Mouse (Mus musculus) kidney, postnatal 0 days (tissue): ENCODE measurements around the gene Acap3. TPM values are rescaled to one million over a fixed set of nuclear protein-coding genes. Genes with fewer than 3 reads are reported as not detected.

Experiments used
- ATAC-seq: fragments of 200-750 bp; cut with Nextera tagmentation; replicated peaks from 2 replicates; pipeline ENCODE4 v1.8.0; 2017; ENCODE audit warnings: low read depth, moderate number of reproducible peaks, moderate TSS enrichment, moderate library complexity; ENCODE audit not compliant: low FRiP score
- DNase-seq: peaks from one replicate; pipeline ENCODE4 v3.0.0-alpha.2; 2016; ENCODE audit warnings: low spot score
- H3K27ac ChIP-seq: fragments of 300-500 bp; sonication (generic); 2 replicates; pipeline ENCODE4 v1.5.1; 2014; ENCODE audit warnings: mild to moderate bottlenecking
- H3K27me3 ChIP-seq: fragments of 300-500 bp; sonication (generic); 2 replicates; pipeline ENCODE4 v1.6.1; 2014; ENCODE audit warnings: low read length, mixed read lengths; ENCODE audit not compliant: insufficient read depth
- H3K36me3 ChIP-seq: fragments of 300-500 bp; sonication (generic); 2 replicates; pipeline ENCODE4 v1.6.1; 2014; ENCODE audit warnings: low read length, mixed read lengths; ENCODE audit not compliant: insufficient read depth
- H3K4me1 ChIP-seq: fragments of 300-500 bp; sonication (generic); replicated peaks from 2 replicates; pipeline ENCODE4 v1.6.1; 2014; ENCODE audit warnings: antibody characterized with exemption, low read length, mixed read lengths; ENCODE audit not compliant: insufficient read depth
- H3K4me2 ChIP-seq: fragments of 300-500 bp; sonication (generic); 2 replicates; pipeline ENCODE4 v1.6.1; 2014; ENCODE audit warnings: mild to moderate bottlenecking, low read length, moderate library complexity, mixed read lengths
- H3K4me3 ChIP-seq: fragments of 300-500 bp; sonication (generic); replicated peaks from 2 replicates; pipeline ENCODE4 v1.5.1; 2014; ENCODE audit warnings: low read depth, low read length
- H3K9ac ChIP-seq: fragments of 300-500 bp; sonication (generic); 2 replicates; pipeline ENCODE4 v1.6.1; 2014; ENCODE audit warnings: low read depth, low read length
- H3K9me3 ChIP-seq: fragments of 300-500 bp; sonication (generic); replicated peaks from 2 replicates; pipeline ENCODE4 v1.6.1; 2016; ENCODE audit warnings: low read length, inconsistent platforms, mixed read lengths
- CTCF ChIP-seq: IDR thresholded peaks from 2 replicates; pipeline ENCODE4 v1.5.1; 2016; ENCODE audit warnings: antibody characterized with exemption, low read depth, mild to moderate bottlenecking, moderate library complexity
- WGBS: fragments of 180-500 bp; shearing (Covaris S2); extraction: QIAGEN DNeasy Blood & Tissue Kit; methylation state at CpG from one replicate; pipeline ENCODE4 v1.1.7; 2014; 5-methylcytosine and 5-hydroxymethylcytosine counted together
- polyA plus RNA-seq: library from polyadenylated mRNA; unstranded; fragments of >200 nt; fragmentation: Nextera tagmentation; extraction: Ambion mirVana; gene quantifications from 2 replicates; pipeline ENCODE4 v1.2.1, GENCODE M21; 2015

Acap3 gene
- polyA plus RNA-seq, 1 experiment from 2014 or later: 8.2 TPM

DNA sequence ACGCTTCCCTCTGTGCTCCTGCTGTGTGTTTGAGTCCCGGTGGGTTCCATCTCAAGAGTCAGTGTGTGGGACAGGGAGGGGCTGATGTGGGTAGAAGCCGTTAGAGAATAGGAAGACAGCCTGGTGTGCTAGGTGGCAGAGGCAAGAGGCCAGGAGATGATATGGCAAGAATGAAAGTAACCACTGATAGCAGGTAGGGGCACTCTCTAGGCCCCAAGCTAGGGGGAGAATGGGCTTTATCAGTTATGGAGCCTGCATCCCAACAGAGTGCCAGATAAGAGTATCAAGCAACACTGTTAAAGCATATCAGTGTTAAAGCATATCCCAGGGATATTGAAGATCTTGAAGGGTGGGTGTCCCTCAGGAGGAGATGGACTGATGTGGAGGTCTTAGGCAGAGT is 34.7 kb upstream of the Acap3 start:
- H3K4me2 ChIP-seq: no peak overlapping the region
- H3K27me3 ChIP-seq: no peaks in the 10 kb centered on the region
- H3K36me3 ChIP-seq: peaks cover 54% of the 10 kb centered on the region
- H3K9ac ChIP-seq: no peak overlapping the region
- H3K4me1 ChIP-seq: no peaks in the 10 kb centered on the region
- WGBS: 77% methylated on average over 3 of the region's 3 CpGs
- H3K9me3 ChIP-seq: no peaks in the 10 kb centered on the region
- no peak overlapping the region for H3K4me3 ChIP-seq
- DNase-seq: no peak
- H3K27ac ChIP-seq: no peak overlapping the region
- no peak for TF ChIP-seq CTCF
- no peak for ATAC-seq

DNA sequence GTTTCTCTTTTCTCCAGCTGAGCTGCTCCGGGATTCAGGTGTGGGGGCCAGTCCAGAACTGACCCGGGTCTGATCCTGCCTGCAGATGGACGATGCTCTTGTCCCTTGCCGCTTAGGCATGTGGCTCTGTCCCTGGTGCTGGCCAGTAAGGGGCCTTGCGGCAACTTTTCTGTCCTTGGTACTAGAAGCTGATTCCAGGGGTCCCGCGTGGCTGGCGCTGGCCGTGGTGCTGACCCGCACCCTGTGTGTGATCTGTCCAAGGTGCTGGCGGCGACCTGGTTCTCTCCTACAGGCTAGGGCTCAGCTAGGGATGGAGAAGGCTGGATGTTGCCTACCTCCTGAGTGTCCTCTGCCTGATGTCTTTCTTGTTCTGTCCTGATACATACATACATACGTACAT is 32.3 kb upstream of the Acap3 start:
- WGBS: 13% methylated on average over 13 of the region's 13 CpGs
- no peak; the same call in 1 of the 2 replicates for TF ChIP-seq CTCF
- H3K9me3 ChIP-seq: no peaks in the 10 kb centered on the region
- H3K4me3 ChIP-seq: no peak overlapping the region
- H3K4me2 ChIP-seq: no peak overlapping the region
- peak; percentile 89 for DNase-seq
- H3K27me3 ChIP-seq: no peaks in the 10 kb centered on the region
- H3K9ac ChIP-seq: no peak overlapping the region
- no peak overlapping the region for H3K27ac ChIP-seq
- ATAC-seq: peak; percentile 29; the same call in 1 of the 2 replicates
- H3K4me1 ChIP-seq: no peaks in the 10 kb centered on the region
- H3K36me3 ChIP-seq: peaks cover 46% of the 10 kb centered on the region

DNA sequence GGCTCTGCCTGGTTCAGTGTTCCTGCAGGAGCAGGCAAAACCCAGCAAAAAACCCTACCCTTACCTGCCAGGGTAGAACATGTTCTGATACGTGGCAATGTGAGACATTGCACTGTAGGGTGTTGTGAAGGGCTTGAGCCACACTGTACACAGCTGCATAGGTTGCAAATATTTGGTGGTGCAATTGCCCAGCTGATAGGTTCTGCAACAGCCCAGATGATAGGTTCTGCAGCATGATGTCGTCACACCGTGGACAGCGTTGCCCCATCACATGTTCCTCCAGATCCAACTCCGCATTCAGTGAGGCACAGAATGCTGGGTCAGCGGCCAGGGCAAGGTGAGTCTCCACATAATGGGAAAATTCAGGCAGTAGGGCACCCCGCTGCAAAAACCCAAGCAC is 29.8 kb upstream of the Acap3 start:
- no peaks in the 10 kb centered on the region for H3K27me3 ChIP-seq
- no peak overlapping the region for H3K9ac ChIP-seq
- no peaks in the 10 kb centered on the region for H3K9me3 ChIP-seq
- no peak for TF ChIP-seq CTCF
- H3K36me3 ChIP-seq: peaks cover 28% of the 10 kb centered on the region
- no peak overlapping the region for H3K4me3 ChIP-seq
- DNase-seq: no peak
- WGBS: 90% methylated on average over 7 of the region's 7 CpGs
- H3K4me2 ChIP-seq: no peak overlapping the region
- H3K27ac ChIP-seq: no peak overlapping the region
- H3K4me1 ChIP-seq: no peaks in the 10 kb centered on the region
- no peak for ATAC-seq

DNA sequence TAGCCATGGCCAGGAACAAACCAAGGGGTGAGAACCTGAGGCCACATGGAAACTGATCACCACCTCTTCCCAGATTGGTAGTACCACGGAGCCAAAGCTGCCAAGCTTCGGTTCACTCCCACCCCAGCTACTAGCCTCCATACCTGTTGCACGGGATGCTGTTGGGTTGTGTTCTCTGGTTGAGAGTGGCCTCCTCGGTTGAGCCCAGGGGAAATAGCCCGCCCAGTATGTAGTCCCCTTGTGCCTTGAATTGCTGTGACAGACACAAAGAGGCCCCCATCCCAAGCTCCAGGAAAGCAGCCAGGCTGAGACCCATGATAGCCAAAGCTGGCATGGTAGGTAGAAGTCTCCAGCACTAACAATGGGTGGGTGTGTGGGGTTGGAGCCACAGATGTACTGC is 28.6 kb upstream of the Acap3 start, which contains the start of gene Tas1r3:
TSS of gene Tas1r3 (minus strand) at position 362 of the 400 bp plus-strand sequence.
- H3K27me3 ChIP-seq: no peaks in the 10 kb centered on the region
- no peak within 1 kb of the TSS for H3K27ac ChIP-seq
- peaks cover 18% of the 10 kb centered on the region for H3K36me3 ChIP-seq
- H3K4me1 ChIP-seq: no peaks in the 10 kb centered on the region
- no peak within 1 kb of the TSS for H3K4me3 ChIP-seq
- H3K4me2 ChIP-seq: no peak within 1 kb of the TSS
- 80% methylated on average over 5 of the region's 5 CpGs for WGBS
- H3K9me3 ChIP-seq: no peaks in the 10 kb centered on the region
- ATAC-seq (no peak), DNase-seq (no peak)
- no peak within 1 kb of the TSS for H3K9ac ChIP-seq
- TF ChIP-seq CTCF: no peak

DNA sequence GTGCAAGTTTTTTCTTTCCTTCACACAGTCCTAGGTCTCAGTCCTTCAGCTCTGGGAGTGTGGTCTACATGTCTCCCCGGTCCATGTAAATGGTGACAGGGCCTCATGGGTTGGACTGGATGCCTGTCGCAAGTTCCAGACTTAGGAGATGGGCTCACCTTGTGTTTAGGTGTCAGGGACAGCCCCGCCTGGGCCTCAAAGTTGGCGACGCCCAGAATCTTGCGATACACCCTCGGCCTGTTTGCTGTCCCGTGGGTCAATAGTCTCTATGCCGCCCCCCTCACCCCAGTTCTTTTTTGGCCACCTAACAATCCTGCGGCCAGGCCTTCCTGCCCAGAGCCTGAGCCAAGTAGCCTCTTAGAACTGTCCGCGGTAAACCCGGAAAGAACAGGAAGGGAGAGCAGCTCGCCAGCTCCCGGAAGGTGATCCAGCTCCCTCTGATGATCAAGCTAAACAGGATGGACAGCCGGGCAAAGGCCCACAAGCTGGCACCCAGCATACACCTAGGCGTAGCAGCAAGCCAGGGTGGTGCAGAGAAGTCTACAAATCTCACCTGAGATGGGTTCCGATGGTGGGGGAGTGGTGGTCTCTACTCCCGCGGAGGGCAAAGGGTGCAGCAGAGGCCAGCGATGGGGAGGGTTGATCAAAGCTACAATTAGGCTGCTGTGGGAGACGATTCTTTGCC is 22.9 kb upstream of the Acap3 start:
- Histone ChIP-seq H3K27ac (peak overlapping the region; percentile 36; the same call in 1 of the 2 replicates), H3K4me1 (0 out of 2 replicates have a peak, but pooled peaks cover 6% of the 10 kb centered on the region), H3K27me3 (no peaks in the 10 kb centered on the region), H3K9me3 (no peaks in the 10 kb centered on the region), H3K4me2 (peak overlapping the region; percentile 86), H3K36me3 (peaks cover 18% of the 10 kb centered on the region), H3K9ac (peak overlapping the region; percentile 74), H3K4me3 (peak overlapping the region; percentile 72)
- TF ChIP-seq CTCF: no peak
- WGBS: 9% methylated on average over 22 of the region's 22 CpGs
- peak; percentile 31 for ATAC-seq
- DNase-seq: no peak

DNA sequence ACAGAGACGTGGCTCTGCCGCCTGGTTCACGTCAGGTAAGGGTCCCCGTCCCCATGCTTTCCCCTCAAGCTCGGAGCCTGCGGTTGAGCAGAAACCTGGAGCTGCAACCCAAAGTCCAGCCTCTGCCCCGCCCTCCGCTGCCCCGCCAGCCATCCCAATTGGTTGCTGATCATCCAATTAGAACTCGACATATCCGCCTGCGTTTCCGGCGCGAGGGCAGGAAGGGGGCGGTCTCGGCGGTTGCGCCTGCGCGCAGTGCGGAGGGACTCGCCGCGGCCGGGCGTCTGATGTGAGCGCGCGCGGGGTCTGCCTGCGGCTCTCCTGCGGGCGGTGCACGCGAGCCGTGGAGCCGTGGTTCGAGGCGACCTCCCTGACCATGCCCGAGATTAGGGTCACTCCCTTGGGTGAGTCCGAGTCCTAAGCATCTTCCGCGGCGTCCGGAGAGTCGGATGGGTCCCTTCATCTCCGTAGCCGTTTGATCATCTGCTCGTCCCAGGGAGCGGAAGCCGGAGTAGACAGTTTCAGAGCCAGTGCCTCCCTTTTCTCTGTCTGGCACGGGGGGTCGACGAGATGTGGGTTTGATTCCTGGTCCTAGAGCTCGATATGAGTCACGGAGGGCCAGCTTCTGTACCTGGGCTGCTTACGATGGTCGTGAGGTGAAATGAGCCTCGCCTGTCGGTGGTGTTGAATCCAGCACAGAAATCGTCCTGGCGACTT is 22.1 kb upstream of the Acap3 start, which contains the start of the genes Cptp and Ints11:
TSS of gene Cptp (minus strand) at position 124 of the 717 bp plus-strand sequence.
TSS of gene Ints11 (plus strand) at position 230 of the 717 bp plus-strand sequence.
- under 1% methylated on average over 63 of the region's 63 CpGs for WGBS
- Histone ChIP-seq H3K4me3 (peak within 1 kb of the TSS; percentile 72), H3K9me3 (no peaks in the 10 kb centered on the region), H3K27ac (peak within 1 kb of the TSS; percentile 36; the same call in 1 of the 2 replicates), H3K36me3 (peaks cover 20% of the 10 kb centered on the region), H3K4me2 (peak within 1 kb of the TSS; percentile 86), H3K4me1 (0 out of 2 replicates have a peak, but pooled peaks cover 6% of the 10 kb centered on the region), H3K27me3 (no peaks in the 10 kb centered on the region), H3K9ac (peak within 1 kb of the TSS; percentile 74)
- ATAC-seq (peak; percentile 90), DNase-seq (peak; percentile 97)
- TF ChIP-seq CTCF: peak; percentile 53
